Mouse (Mus musculus) C2C12 (cell line): ENCODE measurements at regions not wholly inside any gene's neighbourhood (a gene's known extent, or its start where the extent isn't known, plus 50 kb on each side); places are given as distances from the start of the nearest gene placed in this dataset.

Source experiments
- CTCF ChIP-seq: IDR thresholded peaks from one replicate; pipeline ENCODE4 v1.5.1; 2011; ENCODE audit not compliant: control insufficient read depth, insufficient read depth, insufficient read length
- FOSL1 ChIP-seq: IDR thresholded peaks from one replicate; pipeline ENCODE4 v1.8.0; 2011; ENCODE audit warnings: mild to moderate bottlenecking, low read length; ENCODE audit not compliant: poor library complexity, insufficient read depth, severe bottlenecking
- MAX ChIP-seq: IDR thresholded peaks from one replicate; pipeline ENCODE4 v1.6.1; 2011; ENCODE audit warnings: mild to moderate bottlenecking, control low read depth
- MYOD1 ChIP-seq: IDR thresholded peaks from one replicate; pipeline ENCODE4 v1.6.1; 2011; ENCODE audit warnings: low read depth; ENCODE audit not compliant: control insufficient read depth, insufficient read length
- USF1 ChIP-seq: IDR thresholded peaks from one replicate; pipeline ENCODE4 v1.6.1; 2011; ENCODE audit warnings: low read depth, mild to moderate bottlenecking, control low read depth, moderate library complexity

DNA sequence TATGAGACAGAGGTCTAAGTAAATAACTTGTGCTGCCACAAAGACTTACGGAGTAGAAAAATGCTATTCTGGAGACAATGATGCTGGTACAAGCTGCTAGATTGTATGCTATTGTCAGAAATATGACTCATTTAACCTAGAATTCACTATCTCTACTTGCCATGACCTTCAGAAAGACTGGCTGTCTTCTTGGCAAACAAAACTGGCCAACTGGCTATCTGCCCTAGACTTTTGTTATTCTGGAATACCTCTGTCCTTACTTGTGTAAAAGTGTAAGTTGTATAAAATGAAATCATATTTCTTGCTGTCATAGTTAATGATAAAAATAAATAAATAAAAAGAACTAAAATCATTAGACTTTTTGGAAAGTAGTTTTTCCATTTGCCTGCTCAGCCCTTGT, 491.1 kb upstream of the Dsel start:
- TF ChIP-seq CTCF: no peak
- TF ChIP-seq MYOD1: no peak
- no peak for TF ChIP-seq USF1
- no peak for TF ChIP-seq MAX
- TF ChIP-seq FOSL1: no peak
